Mouse (Mus musculus) activated CD4-positive, CD25-positive, alpha-beta regulatory T cell, adult 9 weeks (primary cell): ENCODE data around the gene Prrg4. TPM values are rescaled to one million over a fixed set of nuclear protein-coding genes. Genes with fewer than 3 reads are reported as not detected.

ENCODE experiments used
- polyA plus RNA-seq: library from polyadenylated mRNA; unstranded; fragments of 100-300 nt; shearing (Covaris generic); gene quantifications from one replicate; pipeline ENCODE4 v1.2.1, GENCODE M21; 2017

Gene Prrg4
- 3.1 TPM for polyA plus RNA-seq

GRCm38 (mm10) chr2:104849276-104849990 is at the start of gene Prrg4:
Gene Prrg4, minus strand, starts transcription at chr2:104849876.

GRCm38 (mm10) chr2:104867282-104867855 is 17.7 kb upstream of the Prrg4 start, which contains the start of gene Ccdc73:
Gene Ccdc73, plus strand, starts transcription at chr2:104867805.

GRCm38 (mm10) chr2:104816371-104816827 is 33.3 kb downstream of the Prrg4 start, which contains the start of gene Qser1:
Gene Qser1, minus strand, starts transcription at chr2:104816760.

Other genes with a start within 250 kb of the Prrg4 start
- gene Tcp11l1, start 137.7 kb downstream of the Prrg4 start, polyA plus RNA-seq = not detected
- gene Pin1rt1, start 133.5 kb downstream of the Prrg4 start, polyA plus RNA-seq = not detected
- gene Depdc7, start 107.0 kb downstream of the Prrg4 start, polyA plus RNA-seq = not detected
- 0.89 TPM for gene Qser1, start 33.1 kb downstream of the Prrg4 start, polyA plus RNA-seq
- 3.2 TPM for gene Ccdc73, start 17.9 kb upstream of the Prrg4 start, polyA plus RNA-seq
- gene Eif3m, start 167.2 kb upstream of the Prrg4 start, polyA plus RNA-seq = 332 TPM
- not detected for gene Gm11060, start 242.1 kb upstream of the Prrg4 start, polyA plus RNA-seq